In the genomic region with DNA sequence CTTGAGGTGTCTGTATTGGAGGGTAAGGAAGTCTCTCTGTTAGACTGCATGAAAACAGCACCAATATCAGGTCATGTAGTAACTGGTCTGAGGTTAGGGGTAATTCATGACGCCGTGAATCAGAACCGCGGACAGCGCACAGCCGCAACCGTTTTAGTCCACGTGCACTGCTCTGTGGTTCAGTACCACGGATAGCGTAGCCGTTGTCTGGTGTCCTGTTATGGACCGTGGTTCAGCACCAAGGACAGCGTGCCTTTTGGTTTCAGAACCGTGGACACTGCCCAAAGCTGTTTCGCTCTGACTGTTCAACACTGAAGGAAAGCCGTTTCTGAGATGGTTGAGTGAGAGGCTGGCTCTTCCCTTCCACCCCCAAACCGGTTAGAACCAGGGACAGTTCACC, we compare ENCODE assay signal across 8 mouse cellular contexts. TPM values are rescaled to one million over a fixed set of nuclear protein-coding genes. Genes with fewer than 3 reads are reported as not detected.
DNase-seq lines count a peak whose midpoint lies in the region; ATAC-seq and TF ChIP-seq lines count a peak whose summit lies in the region.

TSS of gene Gm20715 (plus strand) at position 235 of the 400 bp plus-strand sequence.

- DNase-seq in Patski (ENCODE audit: low read depth, low spot score): peak; percentile 85
- DNase-seq in embryo, embryonic 10.5 days (ENCODE audit: low spot score): peak; percentile 97
- peak; percentile 79 for DNase-seq in gastrocnemius, postnatal 25 days
- peak; percentile 91 for DNase-seq in induced T-regulatory cell, adult 2 months (ENCODE audit: low read depth)
- peak; percentile 60 to 67 for DNase-seq in left cerebral cortex, adult 2 months (ENCODE audit: extremely low spot score in 1 of 2, low spot score in 2 of 2)
- peak; percentile 82 for DNase-seq in right cerebral cortex, postnatal 14 days
- peak; percentile 93 to 94 for DNase-seq in urinary bladder, postnatal 36 days (ENCODE audit: low spot score in 2 of 2)

- CTCF ChIA-PET in Patski (lab: Charles Lee): no interaction called here

- no peak within 1 kb of the TSS for H3K4me3 ChIP-seq in left cerebral cortex, adult 2 months

- H3K27ac ChIP-seq in left cerebral cortex, adult 2 months: no peak within 1 kb of the TSS

- H3K27me3 ChIP-seq in Patski: no peaks in the 10 kb centered on the region

- in situ Hi-C loops in Patski (cut with MboI; ENCODE audit: low pct_unique_long_range_greater_than_20kb): no loop called here

- POLR2A ChIA-PET in Patski (lab: Charles Lee): interaction anchor here (0.6 kb wide), 1 partner anchor 49 kb away, joined by 3 read pairs; no protein-coding TSS in a partner anchor

- intact Hi-C loops in left cerebral cortex, adult 2 months (cut with DNase I): no loop called here

- peak; percentile 96 for ATAC-seq in Patski
- ATAC-seq in megakaryocyte, adult 5-6 weeks (ENCODE audit: poor library complexity, severe bottlenecking): peak; percentile 100

- no peak for TF ChIP-seq CTCF in Patski (IDR thresholded peaks at IDR 0.05)
- no peak for TF ChIP-seq CTCF in left cerebral cortex, adult 2 months (IDR thresholded peaks at IDR 0.05)

RNA-seq across cellular contexts. Expression of gene Gm20715, which starts in this region (rescaled TPM):
- not detected for polyA plus RNA-seq in Patski (2021)
- not detected for total RNA-seq in gastrocnemius, postnatal 25 days (2021)
- total RNA-seq in left cerebral cortex, adult 2 months (2021): under 1 TPM; 0.18 to 0.19 TPM
- total RNA-seq in megakaryocyte, adult 5-6 weeks (2015): not detected in 2 replicates
- total RNA-seq in megakaryocyte, adult 5-6 weeks (2017): not detected in 2 replicates

Comparison
In these comparisons a context has a peak if more than half of its experiments do, and no peak if none do; other contexts are left out.
1. Peak in DNase-seq and ATAC-seq in Patski; RNA of the gene not detected or under 1 TPM.
2. Peak in DNase-seq in gastrocnemius, postnatal 25 days; RNA of the gene not detected or under 1 TPM.
3. Peak in DNase-seq in left cerebral cortex, adult 2 months; RNA of the gene not detected or under 1 TPM.
4. Peak in ATAC-seq in megakaryocyte, adult 5-6 weeks; RNA of the gene not detected or under 1 TPM.